Mouse (Mus musculus): ENCODE results near the gene Emc3.

Emc3 gene

GRCm38 (mm10) chr6:113495071-113495675 is 36.3 kb downstream of the Emc3 start:
- in situ Hi-C loops (cut with MboI), result no loop called here

GRCm38 (mm10) chr6:113494258-113494788 is 37.1 kb downstream of the Emc3 start:
- in situ Hi-C loops (cut with MboI), result no loop called here

GRCm38 (mm10) chr6:113492101-113492864 is 39.2 kb downstream of the Emc3 start:
- in situ Hi-C loops (cut with MboI), result no loop called here

- in situ Hi-C loops (cut with MboI), result no loop called here
Observed at GRCm38 (mm10) chr6:113489410-113489809, 42.0 kb downstream of the Emc3 start.

- in situ Hi-C loops (cut with MboI), result no loop called here
Observed at GRCm38 (mm10) chr6:113487125-113487576, 44.3 kb downstream of the Emc3 start.

- in situ Hi-C loops (cut with MboI), result no loop called here
Observed at GRCm38 (mm10) chr6:113483729-113484128, 47.7 kb downstream of the Emc3 start.

GRCm38 (mm10) chr6:113483100-113483615 is 48.3 kb downstream of the Emc3 start, which contains the start of gene Creld1:
Gene Creld1 (plus strand): TSS chr6:113483297.
- in situ Hi-C loops (cut with MboI), result no loop called here

- in situ Hi-C loops (cut with MboI), result no loop called here
Observed at GRCm38 (mm10) chr6:113482477-113483099, 48.9 kb downstream of the Emc3 start.

- in situ Hi-C loops (cut with MboI), result no loop called here
Observed at GRCm38 (mm10) chr6:113480555-113481373, 50.7 kb downstream of the Emc3 start.

GRCm38 (mm10) chr6:113478906-113479305 is 52.5 kb downstream of the Emc3 start:
- in situ Hi-C loops (cut with MboI), result no loop called here

GRCm38 (mm10) chr6:113477353-113477752 is 54.1 kb downstream of the Emc3 start:
- in situ Hi-C loops (cut with MboI), result no loop called here

GRCm38 (mm10) chr6:113473715-113474114 is 57.7 kb downstream of the Emc3 start:
- in situ Hi-C loops (cut with MboI), result no loop called here

GRCm38 (mm10) chr6:113473246-113473645 is 58.2 kb downstream of the Emc3 start:
- in situ Hi-C loops (cut with MboI), result no loop called here

GRCm38 (mm10) chr6:113472061-113472460 is 59.4 kb downstream of the Emc3 start:
- in situ Hi-C loops (cut with MboI), result no loop called here

- in situ Hi-C loops (cut with MboI), result no loop called here
Observed at GRCm38 (mm10) chr6:113471297-113471936, 60.0 kb downstream of the Emc3 start, which contains the start of gene Il17rc. Gene Il17rc (plus strand): TSS chr6:113471427.

GRCm38 (mm10) chr6:113469432-113469831 is 62.0 kb downstream of the Emc3 start:
- in situ Hi-C loops (cut with MboI), result no loop called here

GRCm38 (mm10) chr6:113469021-113469420 is 62.4 kb downstream of the Emc3 start:
- in situ Hi-C loops (cut with MboI), result no loop called here

- in situ Hi-C loops (cut with MboI), result no loop called here
Observed at GRCm38 (mm10) chr6:113468512-113468911, 62.9 kb downstream of the Emc3 start.

GRCm38 (mm10) chr6:113465602-113466001 is 65.8 kb downstream of the Emc3 start:
- in situ Hi-C loops (cut with MboI), result no loop called here

All from mature B cell (primary cell).